Mouse (Mus musculus) right cerebral cortex, adult 18-20 months (tissue): ENCODE measurements around the gene Ap1m1.
A peak's percentile ranks its signal among the peaks of the same experiment; 100 is the strongest.

Source experiments
- DNase-seq: peaks from one replicate; pipeline ENCODE4 v3.0.0; 2022; ENCODE audit warnings: mixed read lengths

Ap1m1 gene

DNA sequence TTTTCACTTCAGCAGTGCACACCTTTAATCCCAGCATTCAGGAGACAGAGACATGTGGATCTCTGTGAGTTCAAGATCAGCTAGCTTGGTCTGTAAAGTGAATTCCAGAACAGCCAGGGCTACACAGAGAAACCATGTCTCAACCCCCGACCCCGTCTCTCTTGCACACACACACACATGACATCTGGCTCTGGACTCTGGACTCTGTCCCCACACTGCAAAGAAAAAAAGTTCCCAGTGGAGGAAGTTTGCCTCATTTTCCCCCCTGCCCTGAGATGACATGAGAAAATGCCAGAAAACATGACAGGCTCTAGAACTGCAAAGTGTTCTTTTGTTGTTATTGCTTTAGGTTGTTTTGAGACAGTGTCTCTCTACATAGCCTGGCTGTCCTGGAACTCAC lies 20.0 kb downstream of the Ap1m1 start:
- DNase-seq = no peak

DNA sequence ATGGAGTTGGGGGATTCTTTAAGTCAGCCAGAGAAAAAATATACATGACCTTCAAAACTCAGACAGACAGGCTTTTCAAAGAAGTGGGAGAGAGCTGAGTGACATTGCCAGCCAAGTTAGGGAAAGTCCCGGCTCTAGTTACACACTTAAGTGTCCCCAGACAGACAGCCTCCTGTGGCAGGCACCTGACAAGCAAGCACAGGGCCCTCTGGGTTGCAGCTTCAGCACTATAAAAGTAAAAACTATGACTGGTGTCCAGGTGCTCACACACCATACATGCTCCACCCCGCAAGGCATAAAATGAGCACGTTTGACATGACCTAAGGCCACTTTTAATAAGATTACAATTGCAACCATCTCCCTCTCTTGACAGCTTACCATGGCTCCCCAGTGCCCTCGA lies 20.8 kb downstream of the Ap1m1 start:
- DNase-seq = no peak

DNA sequence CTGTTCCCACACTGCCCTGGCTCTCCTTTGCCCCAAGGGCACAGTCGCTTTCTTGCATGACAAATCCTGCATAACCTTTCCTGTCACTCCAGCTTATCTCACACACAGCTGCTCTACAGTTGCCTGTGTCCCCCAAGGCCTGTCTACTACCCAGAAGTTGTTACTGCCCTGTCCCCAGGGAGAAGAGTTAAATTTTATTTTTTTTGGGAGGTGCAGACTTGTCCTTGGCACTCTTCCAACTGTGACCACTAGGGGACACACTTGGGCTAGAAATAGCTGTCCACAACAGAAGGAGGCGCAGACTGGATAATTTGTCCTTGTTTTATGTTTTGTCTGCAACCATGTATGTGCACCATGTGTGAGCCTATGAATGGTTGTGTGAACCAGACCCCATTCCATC lies 21.2 kb downstream of the Ap1m1 start:
- DNase-seq = peak; percentile 39

GRCm38 (mm10) chr8:72261431-72261830 lies 21.6 kb downstream of the Ap1m1 start:
- no peak for DNase-seq

GRCm38 (mm10) chr8:72261872-72262271 lies 22.1 kb downstream of the Ap1m1 start:
- DNase-seq = no peak

DNA sequence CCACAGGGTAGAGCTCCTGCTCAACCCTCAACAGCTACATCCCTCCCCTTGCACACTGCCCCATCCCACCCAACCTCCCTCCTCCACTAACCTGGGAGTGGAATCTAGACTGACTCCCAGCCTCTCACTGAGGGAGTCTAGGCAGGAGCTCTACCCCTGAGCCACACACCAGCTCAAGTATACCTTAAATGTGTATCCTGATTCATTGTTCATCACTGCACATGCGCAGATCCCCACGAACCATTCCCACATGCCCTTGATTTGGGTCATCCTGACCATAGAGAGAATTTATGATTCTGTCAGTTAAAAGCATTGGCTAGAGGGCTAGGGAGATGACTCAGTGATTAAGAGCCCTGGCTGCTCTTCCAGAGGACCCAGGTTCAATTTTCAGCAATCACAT lies 22.9 kb downstream of the Ap1m1 start:
- DNase-seq = no peak

- no peak for DNase-seq
Observed at GRCm38 (mm10) chr8:72263451-72263850, 23.6 kb downstream of the Ap1m1 start.

- DNase-seq = no peak
Observed at GRCm38 (mm10) chr8:72265342-72265741, 25.5 kb downstream of the Ap1m1 start.

- no peak for DNase-seq
Observed at GRCm38 (mm10) chr8:72266671-72267070, 26.9 kb downstream of the Ap1m1 start.

- no peak for DNase-seq
Observed at GRCm38 (mm10) chr8:72267106-72267505, 27.3 kb downstream of the Ap1m1 start.

DNA sequence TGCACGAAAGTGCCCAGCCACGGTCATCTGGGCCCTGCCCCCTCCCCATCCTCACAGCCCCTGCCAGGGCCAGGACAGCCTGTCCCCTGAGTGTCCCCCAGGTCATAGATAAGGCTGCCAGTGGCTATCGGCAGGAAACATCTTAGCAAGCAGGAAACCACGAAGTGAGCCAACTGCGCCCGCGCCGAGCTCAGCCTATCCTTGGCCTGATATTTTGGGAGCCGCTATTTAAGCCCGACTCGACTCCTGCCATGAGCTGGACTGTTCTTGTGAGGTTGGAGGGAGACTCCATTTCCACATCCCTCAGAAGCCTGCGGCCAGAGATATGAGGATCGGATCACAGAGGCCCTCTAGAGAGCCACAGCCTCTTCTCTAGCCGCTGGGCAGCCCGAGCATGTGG lies 28.5 kb downstream of the Ap1m1 start:
- DNase-seq = no peak

GRCm38 (mm10) chr8:72270606-72271005 lies 30.8 kb downstream of the Ap1m1 start:
- no peak for DNase-seq

GRCm38 (mm10) chr8:72271051-72271660 lies 31.3 kb downstream of the Ap1m1 start:
- DNase-seq = no peak

DNA sequence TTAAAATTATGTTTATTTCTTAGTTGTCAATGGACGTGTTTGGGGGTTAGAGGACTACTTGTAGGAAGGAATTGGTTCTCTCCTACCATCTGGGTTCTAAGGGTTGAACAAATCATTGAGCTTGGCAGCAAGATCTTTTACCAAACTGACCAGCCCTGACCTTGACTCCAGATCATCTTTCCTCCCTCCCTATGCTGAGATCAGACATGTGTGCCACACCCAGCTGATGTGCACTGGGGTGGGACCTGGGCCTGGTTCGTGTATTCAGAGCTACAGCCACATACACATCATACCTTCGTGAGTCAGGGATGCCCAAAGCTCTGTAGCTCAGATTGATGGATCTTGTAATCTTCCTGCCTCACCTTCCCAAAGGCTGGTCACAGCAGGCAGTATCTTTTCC lies 31.9 kb downstream of the Ap1m1 start:
- no peak for DNase-seq

- DNase-seq = peak; percentile 43
Observed at GRCm38 (mm10) chr8:72272361-72272760, 32.5 kb downstream of the Ap1m1 start.

GRCm38 (mm10) chr8:72273111-72273770 lies 33.4 kb downstream of the Ap1m1 start:
- no peak for DNase-seq

DNA sequence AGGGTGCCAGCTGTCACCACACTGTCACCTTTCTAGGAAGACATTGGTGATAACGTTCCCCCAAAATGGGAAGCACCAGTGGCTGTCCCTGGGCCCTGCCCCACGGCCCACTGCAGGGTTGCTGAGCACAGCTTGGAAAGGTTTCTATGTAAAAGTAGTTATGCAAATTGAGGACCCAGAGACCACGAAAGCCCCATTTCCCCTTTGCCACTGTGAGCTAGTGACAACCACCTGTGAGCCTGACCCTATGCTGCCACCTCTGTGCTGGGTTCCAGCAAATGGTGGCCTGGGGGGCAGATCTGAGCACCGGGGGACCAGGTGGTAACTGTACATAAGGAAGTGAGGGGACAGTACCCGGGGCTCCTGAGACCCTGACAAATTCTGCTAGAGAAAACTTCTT lies 34.0 kb downstream of the Ap1m1 start:
- DNase-seq = no peak

- no peak for DNase-seq
Observed at GRCm38 (mm10) chr8:72277244-72277643, 37.4 kb downstream of the Ap1m1 start.

- no peak for DNase-seq
Observed at GRCm38 (mm10) chr8:72279151-72279550, 39.3 kb downstream of the Ap1m1 start.

DNA sequence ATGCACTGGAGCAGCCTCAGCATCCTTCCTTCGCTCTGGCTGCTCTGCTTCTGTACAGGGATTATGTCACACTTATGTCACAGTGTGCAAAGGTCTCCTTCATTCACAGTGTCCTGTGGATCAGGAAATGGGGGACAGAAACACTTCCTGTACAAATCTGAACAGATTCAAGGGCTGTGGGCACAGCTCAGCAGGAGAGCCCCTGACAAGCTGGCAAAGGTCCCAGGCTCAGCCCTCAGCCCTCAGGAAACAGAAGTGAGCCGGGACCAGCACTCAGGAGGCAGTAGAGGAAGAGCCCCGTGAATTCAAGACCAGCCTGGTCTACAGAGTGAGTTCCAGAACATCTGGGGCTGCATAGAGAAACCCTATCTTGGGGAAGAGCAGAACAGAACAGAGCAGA lies 41.8 kb downstream of the Ap1m1 start:
- no peak for DNase-seq

GRCm38 (mm10) chr8:72285285-72285684 lies 45.5 kb downstream of the Ap1m1 start:
- no peak for DNase-seq

DNA sequence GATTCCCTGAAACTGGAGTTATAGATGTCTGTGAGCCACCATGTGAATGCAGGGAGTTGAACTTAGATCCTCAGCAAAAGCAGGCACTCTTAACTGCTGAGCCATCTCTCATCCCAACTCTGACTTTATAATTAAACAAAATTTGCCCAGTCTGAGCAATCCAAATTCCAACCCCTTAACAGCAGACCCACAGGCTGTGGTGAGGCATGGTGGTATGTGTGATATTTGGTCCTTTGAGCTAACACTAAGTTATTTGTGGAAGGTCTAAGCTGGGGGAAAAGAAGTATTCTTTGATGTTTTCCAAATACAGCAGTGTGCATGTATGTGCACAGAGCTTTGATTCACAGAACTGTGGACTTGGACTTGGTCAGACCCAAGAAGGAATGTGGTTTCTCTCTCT lies 49.2 kb downstream of the Ap1m1 start:
- DNase-seq = no peak

GRCm38 (mm10) chr8:72291104-72291503 lies 51.3 kb downstream of the Ap1m1 start:
- DNase-seq = no peak

DNA sequence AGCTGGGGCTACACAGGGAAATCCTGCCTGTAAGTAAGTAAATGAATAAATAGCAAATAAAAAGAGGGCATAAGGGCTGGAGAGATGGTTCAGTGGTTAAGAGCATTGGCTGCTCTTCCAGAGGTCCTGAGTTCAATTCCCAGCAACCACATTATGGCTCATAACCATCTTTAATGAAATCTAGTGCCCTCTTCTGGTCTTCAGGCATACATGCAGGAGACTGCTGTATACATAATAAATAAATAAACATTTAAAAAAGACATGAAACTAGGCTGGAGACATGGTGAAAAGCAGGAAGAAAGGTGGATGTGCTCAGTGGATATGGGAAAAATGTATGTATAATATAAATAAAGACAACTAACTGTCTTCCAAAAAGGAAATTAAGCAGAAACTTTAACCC lies 53.5 kb downstream of the Ap1m1 start:
- DNase-seq = no peak

DNA sequence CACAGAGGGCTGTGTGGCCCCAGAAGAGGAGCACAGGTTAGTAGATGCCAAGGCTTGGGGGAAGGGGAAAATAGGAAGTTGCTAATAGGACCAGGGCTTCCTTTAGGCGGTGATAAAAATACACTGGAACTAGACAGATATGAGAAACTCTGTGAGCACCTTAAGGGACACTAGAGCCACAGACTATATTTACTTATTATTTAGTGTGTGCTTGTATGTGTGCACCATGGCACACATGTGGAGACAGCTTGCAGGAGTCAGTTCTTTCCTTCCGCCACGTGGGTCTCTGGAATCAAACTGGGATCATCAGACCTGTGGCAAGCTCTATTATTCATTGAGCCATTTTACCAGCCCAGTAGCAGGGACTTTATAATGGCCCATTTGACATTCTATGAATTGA lies 55.3 kb downstream of the Ap1m1 start:
- DNase-seq = no peak
